Mouse (Mus musculus): Measurements from ENCODE around the gene Slc41a1.
"Not testable (repeated sequence)": the region's sequence is repeated elsewhere in the genome, so short reads cannot be mapped to it uniquely, and the experiment has no call there.

Slc41a1 gene

DNA sequence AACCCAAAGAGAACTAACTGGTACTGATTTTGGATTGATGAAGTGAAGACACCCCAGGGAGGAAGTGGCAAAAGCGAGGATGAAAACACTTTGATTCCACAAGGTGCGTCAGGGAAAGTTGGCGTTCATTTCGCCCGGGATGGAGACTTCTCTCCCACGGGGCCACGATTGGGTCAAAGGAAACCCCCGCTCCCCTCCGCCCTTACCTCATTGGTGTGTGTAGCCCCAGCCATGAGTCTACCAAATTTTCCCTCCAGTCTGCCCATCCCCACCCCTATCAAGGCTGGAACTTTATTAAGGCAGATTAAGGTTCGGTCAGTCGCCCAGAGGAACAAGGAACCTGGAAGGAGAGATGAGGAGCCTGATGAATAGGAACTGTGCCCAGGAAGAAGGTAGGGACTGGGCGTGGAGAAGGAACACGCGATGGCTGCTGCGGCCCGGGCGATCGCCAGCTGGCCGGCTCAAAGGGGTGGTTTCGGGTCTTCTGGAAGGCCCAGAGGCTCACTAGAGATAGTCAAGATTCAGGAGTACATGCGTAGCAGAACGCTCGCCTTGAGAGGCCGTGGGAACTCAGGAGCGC is at the start of gene Slc41a1:
TSS of gene Slc41a1 (plus strand) at position 287 of the 580 bp plus-strand sequence.
- ATAC-seq (ENCODE audit: low TSS enrichment): no peak

DNA sequence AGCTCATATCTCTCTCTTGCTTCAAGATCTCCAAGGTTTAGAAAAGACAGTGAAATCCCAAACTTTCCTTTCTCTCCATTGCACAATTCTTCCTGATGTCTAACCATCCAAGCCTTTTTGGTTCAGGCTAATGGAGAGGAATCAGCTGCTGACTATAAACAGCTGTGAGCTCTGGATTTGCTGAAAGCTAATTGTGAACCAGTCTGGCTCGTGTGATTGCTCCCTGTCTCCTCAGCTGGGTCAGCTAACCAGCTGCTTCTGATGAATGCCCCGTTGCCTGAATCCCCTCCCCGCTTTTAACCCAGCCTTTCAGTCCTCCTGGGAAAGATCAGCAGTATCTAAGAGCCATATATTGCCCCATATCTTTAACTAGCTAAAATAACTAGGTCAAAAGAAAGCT is 32.7 kb upstream of the Slc41a1 start:
- no peak for ATAC-seq (ENCODE audit: low TSS enrichment)

DNA sequence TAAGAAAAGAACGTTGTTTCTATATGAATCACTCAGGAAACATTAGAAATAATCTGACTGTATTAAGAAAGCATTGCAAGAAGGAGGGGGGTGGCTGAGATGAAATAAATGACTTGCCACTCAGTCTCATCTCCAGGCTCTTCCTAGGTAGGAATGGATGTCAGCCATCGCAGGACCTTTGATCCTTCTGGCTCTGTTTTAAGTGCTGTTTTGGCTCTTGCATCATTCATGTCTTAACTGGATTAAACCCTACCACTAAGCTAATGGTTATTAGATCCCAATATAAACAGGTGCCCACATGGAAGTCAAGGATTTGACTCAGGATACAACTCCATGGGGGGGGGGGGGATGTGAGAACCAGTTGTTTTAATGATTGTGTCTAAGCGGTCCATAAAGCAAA is 32.1 kb upstream of the Slc41a1 start:
- ATAC-seq (ENCODE audit: low TSS enrichment): no peak

DNA sequence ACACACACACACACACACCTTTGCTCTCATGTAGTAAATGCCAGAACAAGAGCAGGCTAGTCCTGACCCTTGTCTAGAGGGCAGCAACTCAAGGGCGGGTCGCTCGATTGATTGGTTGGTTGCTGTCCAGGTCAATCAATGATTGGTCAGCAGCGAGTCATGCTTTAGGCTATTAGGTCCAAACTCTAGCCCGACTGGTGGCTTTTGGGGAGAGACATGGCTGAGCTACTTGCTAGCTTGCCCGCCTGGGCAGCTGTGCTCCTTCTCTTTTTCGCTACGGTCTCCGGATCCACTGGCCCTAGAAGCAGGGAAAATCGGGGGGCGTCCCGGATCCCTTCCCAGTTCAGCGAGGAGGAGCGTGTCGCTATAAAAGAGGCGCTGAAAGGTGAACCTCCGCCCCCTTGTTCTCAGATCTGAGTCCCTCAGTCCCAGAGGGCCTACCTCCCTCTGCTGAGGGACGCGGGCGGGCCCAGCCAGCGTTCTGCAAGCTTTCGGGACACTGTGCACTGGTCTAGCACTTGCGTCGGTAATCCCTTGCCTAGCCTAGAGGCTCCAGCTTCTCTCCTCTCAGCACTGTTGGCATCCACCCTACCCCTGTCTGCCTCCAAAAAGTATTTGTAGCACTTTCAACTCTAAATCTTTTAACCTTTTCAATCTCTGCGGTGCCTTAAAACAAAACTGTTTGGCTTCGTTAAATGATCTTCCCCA is 29.9 kb upstream of the Slc41a1 start, which contains the start of gene Pm20d1:
TSS of gene Pm20d1 (plus strand) at position 180 of the 708 bp plus-strand sequence.
- ATAC-seq (ENCODE audit: low TSS enrichment): peak; percentile 83

DNA sequence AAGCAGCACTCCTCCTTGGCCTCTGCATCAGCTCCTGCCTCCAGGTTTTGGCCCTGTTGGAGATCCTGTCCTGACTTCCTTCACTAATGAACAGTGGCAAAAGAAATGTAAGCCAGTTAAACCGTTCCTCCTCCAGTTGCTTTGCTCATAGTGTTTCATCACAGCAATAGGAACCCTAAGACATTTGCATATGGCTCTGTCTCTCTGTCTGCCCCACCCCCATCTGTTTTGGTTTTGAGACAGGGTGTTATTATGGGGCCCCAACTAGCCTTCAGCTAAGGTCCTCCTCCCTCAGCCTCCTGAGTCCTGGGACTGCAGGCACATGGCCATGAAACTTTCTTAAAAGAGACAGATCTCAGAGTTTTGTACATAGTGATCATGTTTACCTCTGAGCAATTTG is 27.3 kb upstream of the Slc41a1 start:
- ATAC-seq (ENCODE audit: low TSS enrichment): no peak

DNA sequence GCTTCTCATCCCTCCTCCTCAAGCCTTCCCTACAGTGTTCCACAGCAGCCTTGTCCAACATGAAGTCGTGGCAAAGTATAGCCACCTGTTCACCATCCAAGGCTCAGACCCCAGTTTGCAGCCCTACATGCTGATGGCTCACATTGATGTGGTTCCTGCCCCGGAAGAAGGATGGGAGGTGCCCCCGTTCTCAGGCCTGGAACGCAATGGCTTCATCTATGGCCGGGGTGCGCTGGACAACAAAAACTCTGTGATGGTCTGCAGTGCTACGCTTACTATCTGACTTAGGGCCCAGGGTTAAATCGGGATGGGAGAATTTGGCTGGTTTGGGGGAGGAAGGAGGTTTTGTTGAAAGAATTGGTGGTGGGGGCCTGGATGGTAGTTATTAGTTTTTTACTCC is 26.2 kb upstream of the Slc41a1 start:
- no peak for ATAC-seq (ENCODE audit: low TSS enrichment)

DNA sequence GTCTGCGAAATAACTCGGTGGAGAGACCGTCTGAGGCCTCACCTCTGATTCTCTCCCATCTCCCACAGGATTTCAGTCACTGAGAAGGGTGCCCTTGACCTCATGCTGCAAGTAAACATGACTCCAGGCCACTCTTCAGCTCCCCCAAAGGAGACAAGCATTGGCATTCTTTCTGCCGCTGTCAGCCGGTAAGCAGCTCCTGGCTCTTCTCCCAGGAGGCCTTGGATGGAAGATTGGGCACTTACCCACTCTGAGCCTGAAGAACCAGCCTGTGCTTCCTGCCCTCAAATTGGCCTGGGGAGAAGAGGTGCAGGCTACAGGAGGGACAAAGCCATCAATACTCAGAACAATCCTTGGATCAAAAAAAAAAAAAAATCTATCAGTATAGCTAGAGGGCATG is 24.6 kb upstream of the Slc41a1 start:
- no peak for ATAC-seq (ENCODE audit: low TSS enrichment)

DNA sequence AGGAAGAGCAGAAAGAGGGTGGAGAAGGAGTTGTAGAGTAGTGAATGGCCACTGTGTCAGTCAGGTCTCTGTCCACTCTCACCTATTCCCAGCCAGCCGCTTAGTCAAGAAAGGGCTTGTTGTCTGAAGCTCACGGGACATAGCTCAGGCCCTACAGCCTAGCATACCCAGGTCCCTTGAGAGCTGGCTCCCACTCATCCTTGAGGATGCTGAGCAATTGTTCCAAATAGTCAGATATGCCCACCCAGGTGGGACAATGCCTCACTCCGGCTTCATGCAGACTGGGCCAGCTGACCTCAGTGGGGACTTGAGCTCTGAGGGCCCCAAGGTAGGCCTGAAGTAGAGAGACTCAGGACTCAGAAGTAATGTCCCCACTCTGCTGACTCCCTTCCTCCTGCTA is 23.1 kb upstream of the Slc41a1 start:
- no peak for ATAC-seq (ENCODE audit: low TSS enrichment)

DNA sequence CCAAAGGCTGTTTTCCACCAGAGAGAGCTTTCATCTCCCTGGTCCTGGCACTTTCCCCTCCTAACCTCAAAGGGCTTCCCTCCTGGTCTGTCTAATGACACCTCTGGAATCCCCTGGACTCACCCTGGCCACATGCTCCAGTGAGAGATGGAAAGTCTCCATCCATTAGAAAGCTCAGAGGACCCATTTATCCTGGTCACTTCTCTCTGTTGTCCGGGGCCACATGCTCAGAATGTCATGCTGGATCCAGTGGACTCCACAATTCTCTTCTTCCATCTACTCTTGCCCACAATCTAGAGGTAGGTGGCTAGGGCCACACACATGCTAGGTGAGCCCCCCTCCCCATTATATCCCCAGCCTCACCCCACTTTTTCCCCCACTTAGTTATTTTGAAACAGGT is 18.3 kb upstream of the Slc41a1 start:
- ATAC-seq (ENCODE audit: low TSS enrichment): no peak

DNA sequence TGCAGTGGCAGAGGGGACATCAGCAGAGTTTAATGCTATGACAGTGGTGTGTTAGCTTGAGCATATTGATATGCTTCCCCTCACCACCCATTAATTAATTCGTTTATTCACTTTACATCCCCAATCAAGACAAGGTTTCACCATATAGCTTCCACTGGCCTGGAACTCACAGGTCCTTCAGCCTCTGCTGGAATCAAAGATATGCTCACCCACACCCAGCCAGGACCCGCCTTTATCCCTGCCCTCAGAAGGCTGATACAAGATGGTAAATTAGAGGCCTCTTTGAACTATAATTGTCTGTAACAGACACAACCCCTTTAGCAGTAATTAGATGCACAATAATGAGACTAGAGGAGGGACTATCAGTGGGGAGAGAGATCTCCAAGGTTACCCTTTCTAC is 17.6 kb upstream of the Slc41a1 start:
- ATAC-seq (ENCODE audit: low TSS enrichment): no peak

DNA sequence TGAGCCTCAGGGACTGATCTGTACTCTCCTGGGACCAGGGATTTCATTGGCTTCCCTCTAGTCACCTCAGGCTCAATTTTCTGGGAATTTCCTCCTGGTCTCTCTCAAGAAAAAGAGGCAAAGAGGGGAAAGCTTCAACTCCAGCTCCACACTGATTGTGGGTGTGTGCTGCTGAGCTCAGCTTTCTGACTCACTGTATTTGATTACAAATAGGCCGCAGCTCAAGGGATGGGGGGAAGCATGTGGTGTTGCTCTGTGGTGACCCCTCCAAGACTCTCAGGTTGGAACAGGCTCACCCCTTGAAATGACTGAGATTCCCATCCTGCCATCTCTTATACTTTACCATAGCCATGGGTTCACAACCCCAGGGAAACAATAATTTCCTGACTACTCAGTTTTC is 15.9 kb upstream of the Slc41a1 start:
- ATAC-seq (ENCODE audit: low TSS enrichment): peak; percentile 70; the same call in 1 of the 2 replicates

DNA sequence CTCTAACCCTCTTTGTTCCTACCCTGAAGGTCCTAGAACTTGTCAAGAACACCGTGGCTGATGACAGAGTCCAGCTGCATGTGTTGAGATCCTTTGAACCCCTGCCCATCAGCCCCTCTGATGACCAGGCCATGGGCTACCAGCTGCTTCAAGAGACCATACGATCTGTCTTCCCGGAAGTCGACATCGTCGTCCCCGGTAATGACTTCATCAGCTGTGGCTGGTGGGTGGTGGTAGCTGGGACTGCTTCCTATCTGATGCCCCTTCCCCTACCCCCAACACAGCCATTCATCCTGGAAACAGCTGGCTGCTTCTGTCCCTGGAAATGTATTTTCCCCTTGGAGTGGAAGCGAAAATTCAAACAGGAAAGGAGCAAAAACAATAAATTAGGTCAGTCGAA is 15.3 kb upstream of the Slc41a1 start:
- ATAC-seq (ENCODE audit: low TSS enrichment): no peak

DNA sequence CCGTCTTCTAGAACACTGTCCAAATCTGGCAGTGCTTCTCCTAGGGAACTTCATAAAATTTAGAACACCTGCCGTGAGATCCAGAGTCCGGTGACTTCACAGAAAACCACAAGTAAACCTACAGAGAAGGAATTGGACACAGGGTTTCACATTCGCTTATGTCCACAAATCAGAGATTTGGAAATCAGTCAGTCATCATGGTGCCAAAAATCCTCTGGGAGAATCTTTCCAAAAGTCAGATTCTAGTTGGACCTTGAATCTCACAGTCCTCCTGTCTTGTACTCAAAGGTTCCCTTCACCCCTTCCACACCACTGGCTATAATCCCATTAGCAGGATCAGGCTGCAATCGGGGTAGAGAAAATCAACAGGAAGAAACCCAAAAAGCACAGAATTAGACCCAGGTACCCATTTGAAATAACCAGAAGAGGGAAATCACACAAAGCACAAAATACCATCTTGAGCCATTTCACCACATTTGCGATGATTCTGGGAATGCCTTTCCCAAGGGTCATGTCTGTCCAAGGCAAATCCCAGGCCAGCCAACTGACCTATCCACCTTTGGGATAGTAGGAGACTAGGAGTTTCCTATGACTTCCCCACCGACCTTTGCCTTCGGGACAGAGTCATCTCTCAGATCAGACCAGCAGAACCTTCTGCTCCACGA is 14.5 kb upstream of the Slc41a1 start:
- no peak for ATAC-seq (ENCODE audit: low TSS enrichment)

DNA sequence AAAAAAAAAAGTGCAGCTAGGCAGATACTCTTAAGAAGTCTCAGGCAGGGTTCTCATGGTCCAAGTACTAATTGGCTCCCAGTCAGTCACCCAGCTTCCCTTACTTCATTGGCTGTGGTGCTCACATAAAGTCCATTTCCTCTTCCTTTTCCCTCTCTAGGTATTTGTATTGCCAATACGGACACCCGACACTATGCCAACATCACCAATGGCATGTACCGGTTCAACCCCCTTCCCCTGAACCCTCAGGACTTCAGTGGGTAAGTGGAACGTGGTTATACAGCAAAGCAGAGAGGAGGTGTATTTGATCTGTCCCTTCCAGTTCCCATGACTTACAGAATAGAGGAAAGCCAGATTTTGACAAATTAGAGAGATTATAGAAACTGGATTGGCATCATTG is 13.6 kb upstream of the Slc41a1 start:
- ATAC-seq (ENCODE audit: low TSS enrichment): no peak

DNA sequence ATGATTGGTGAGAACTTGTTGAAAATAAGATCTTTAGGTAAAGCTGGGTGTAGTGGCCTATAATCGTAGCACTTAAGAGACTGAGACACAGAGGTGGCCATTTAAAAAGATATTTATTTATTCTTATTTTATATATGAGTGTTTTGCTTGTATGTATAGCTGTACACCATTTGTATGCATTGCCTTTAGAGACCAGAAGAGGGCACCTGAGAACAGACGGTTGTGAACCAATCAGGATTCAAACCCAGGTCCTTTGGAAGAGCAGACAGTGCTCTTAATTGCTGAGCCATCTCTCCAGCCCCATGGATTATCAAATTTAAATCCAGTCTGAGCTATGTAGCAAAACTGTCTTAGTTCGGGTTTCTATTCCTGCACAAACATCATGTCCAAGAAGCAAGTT is 13.1 kb upstream of the Slc41a1 start:
- no peak for ATAC-seq (ENCODE audit: low TSS enrichment)

DNA sequence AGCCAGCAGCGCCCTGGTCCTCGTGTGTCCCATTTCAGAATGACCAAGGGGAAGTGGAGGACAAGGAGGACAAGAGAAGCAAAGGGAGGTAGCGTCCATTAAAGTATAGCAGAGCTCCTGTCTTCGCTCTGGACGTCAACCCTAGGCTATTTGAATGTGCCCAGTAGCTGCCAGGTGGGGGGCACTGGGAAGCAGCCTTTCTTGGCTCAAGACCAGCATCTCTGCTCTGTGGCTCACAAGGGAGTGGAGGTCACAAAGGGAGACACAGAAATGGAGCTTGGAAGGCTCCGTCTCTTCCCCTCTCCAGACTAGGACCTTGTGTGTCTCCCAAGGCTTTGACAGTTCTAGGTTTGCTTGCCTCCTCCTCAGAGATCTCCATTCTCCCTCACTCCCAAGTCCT is 10.4 kb upstream of the Slc41a1 start:
- no peak for ATAC-seq (ENCODE audit: low TSS enrichment)

DNA sequence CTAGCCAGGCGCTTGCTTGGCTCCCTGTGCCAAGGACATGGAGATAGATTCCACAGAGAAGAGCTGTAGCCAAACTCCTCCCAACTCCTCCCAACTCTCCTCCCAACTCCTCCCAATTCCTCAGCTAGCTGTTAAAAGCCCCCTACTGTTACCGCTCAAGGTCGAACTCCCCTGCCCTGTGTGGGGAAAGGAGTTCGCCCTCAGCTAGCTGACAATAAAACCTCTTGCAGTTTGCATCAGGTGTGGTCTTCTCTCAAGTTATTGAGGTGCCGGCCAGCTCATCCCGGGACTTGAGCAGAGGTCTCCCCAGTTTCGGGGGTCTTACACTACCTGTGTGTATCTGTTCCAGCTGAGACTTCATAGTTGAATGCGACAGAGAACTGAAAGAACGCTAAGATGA is 6.9 kb upstream of the Slc41a1 start:
- ATAC-seq (ENCODE audit: low TSS enrichment): not testable (repeated sequence)

DNA sequence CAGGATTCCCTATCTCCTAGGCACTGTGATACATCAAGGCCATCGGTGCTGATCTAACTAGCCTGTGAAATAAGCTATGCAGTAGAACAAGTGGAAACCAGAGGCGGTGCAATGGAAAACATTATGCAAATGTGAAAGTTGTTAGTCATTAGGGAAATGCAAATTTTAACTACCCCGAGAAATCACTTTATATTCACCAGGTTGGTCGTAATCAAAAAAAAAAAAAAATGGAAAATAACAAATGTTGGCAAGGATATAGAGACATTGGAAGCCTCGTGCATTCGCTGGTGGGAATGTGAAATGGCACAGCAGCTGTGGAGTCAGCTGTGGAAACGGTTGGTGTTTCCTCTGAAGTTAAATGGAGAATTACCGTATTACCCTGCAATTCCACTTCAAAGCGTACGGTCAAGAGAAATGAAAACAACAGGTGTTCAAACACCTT is 6.4 kb upstream of the Slc41a1 start:
- peak; percentile 86 for ATAC-seq (ENCODE audit: low TSS enrichment)

DNA sequence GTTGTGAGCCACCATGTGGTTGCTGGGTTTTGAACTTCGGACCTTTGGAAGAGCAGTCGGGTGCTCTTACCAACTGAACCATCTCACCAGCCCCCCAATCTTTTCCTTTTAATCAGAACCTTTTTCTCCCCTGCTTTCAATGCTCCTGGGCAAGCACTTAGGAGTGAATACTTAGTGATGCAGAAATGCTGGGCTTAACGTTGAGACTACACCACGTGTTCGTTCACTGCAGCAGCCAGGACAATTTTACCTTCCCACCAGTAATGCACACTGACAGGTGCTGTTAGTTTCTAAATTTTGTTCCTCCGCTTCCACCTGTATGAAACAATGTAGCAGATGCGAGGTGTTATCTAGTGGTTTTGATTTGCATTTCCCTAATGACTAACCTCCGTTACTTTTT is 5.0 kb upstream of the Slc41a1 start:
- ATAC-seq (ENCODE audit: low TSS enrichment): no peak

DNA sequence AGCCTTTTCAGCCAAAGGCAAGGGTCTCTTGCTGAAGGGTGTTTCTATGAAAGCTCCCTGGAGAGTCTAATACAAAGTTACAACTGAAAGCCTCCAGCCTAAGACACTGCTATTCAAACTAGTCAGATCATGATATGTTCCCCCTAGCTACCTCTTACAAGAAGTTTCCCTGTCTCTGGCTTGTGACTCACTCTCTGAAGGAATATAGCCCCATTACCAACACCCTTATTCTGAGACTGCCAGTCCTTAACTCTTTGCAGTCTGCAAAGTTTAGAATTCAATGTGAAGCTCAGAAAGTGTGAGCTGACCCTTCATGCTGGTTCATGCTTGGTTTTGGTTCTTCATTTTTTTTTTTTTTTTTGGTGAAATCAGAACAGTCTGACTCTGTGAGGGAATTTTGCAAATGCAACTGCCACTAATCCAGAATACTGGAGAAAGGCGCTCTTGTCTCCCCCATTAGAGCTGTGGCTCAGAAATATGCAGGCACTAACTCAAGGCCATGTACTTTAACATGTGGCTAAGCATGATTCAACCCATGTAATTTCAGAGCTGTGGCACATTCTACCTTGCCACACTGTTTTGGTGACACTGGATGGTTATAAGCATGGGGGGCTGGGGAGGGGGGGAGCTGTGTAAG is 4.3 kb upstream of the Slc41a1 start:
- ATAC-seq (ENCODE audit: low TSS enrichment): no peak

DNA sequence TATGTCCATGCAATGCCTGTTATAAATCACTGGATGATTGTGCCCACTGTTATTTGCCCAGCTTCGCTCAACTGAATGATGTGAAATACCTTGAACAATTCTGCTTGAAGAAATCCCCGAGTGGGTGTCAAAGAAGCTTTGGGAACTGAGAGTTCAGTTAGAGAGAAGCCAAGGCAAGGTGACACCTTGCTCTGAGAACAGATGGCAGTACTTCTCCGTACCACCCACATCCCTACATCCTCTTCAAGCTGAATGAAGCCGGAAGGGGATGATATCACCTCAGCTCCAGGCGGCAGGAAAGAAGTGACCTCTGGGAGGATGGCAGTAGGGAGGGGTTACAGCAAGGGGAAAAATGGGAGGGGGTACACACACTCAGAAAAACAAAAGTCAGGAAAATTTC is 3.7 kb upstream of the Slc41a1 start:
- 0 out of 2 replicates have a peak, but pooled peaks have one; percentile 7 for ATAC-seq (ENCODE audit: low TSS enrichment)

DNA sequence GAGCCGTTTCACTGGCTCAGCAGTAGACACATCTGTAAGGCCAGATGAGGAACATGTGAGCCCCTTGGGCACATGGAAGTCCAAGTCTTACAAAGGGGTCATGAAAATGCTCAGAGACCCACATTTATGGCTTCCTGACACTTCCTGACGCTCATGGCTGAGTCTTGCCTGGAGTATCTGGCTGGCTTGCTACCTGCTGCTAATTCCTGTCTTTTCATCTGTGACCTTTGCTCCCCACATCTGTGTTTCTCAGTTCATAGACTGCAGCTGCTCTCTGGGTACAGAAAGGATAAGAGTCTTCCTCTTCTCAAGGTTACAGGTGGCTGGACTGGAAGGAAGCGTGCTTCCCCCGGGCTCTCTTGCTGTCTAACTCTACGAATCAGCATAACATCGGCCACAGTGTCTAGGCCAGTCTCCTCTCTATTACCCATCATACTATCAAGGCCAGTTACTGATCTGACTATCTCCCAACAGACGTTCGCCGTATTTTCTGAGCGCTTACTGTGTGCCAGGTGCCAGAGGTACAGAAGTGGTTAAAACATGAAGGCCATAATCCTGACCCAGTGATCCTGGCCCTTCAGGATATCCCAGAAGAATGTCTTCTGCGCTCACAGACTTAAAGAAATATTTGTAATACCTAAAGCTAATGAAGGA is 2.6 kb upstream of the Slc41a1 start:
- ATAC-seq (ENCODE audit: low TSS enrichment): no peak
